Mouse (Mus musculus) intestine, embryonic 16.5 days (tissue): ENCODE measurements around the gene Laptm4a. TPM values are rescaled to one million over a fixed set of nuclear protein-coding genes. Genes with fewer than 3 reads are reported as not detected.

Experiments
- ATAC-seq: fragments of 200-750 bp; cut with Nextera tagmentation; 2 replicates; pipeline ENCODE4 v1.8.0; 2017; ENCODE audit warnings: moderate TSS enrichment, moderate library complexity
- H3K27ac ChIP-seq: fragments of 300-500 bp; sonication (generic); 2 replicates; pipeline ENCODE4 v1.5.1; 2014; ENCODE audit warnings: mild to moderate bottlenecking, low read length
- H3K27me3 ChIP-seq: fragments of 300-500 bp; sonication (generic); replicated peaks from 2 replicates; pipeline ENCODE4 v1.6.1; 2014; ENCODE audit warnings: low read length, control low read depth, mixed read lengths; ENCODE audit not compliant: control insufficient read depth, insufficient read depth
- H3K36me3 ChIP-seq: fragments of 300-500 bp; sonication (generic); 2 replicates; pipeline ENCODE4 v1.6.1; 2014; ENCODE audit warnings: low read length, control low read depth; ENCODE audit not compliant: control insufficient read depth, insufficient read depth
- H3K4me1 ChIP-seq: fragments of 300-500 bp; sonication (generic); 2 replicates; pipeline ENCODE4 v1.6.1; 2014; ENCODE audit warnings: low read length, control low read depth, mixed read lengths; ENCODE audit not compliant: control insufficient read depth, insufficient read depth
- H3K4me2 ChIP-seq: fragments of 300-500 bp; sonication (generic); 2 replicates; pipeline ENCODE4 v1.6.1; 2014; ENCODE audit warnings: low read depth, low read length, control low read depth
- H3K4me3 ChIP-seq: fragments of 300-500 bp; sonication (generic); 2 replicates; pipeline ENCODE4 v1.5.1; 2014; ENCODE audit warnings: mild to moderate bottlenecking, low read length
- H3K9ac ChIP-seq: fragments of 300-500 bp; sonication (generic); 2 replicates; pipeline ENCODE4 v1.6.1; 2014; ENCODE audit warnings: low read depth, low read length
- H3K9me3 ChIP-seq: fragments of 300-500 bp; sonication (generic); 2 replicates; pipeline ENCODE4 v1.6.1; 2016; ENCODE audit warnings: low read length, control low read depth; ENCODE audit not compliant: control insufficient read depth
- WGBS: fragments of 180-500 bp; shearing (Covaris S2); extraction: QIAGEN DNeasy Blood & Tissue Kit; methylation state at CpG from one replicate; pipeline ENCODE4 v1.1.7; 2014; 5-methylcytosine and 5-hydroxymethylcytosine counted together
- polyA plus RNA-seq: library from polyadenylated mRNA; unstranded; fragments of >200 nt; fragmentation: Nextera tagmentation; extraction: Ambion mirVana; gene quantifications from 2 replicates; pipeline ENCODE4 v1.2.1, GENCODE M21; 2015

The Laptm4a gene
- polyA plus RNA-seq, 1 experiment from 2014 or later: 257 TPM

DNA sequence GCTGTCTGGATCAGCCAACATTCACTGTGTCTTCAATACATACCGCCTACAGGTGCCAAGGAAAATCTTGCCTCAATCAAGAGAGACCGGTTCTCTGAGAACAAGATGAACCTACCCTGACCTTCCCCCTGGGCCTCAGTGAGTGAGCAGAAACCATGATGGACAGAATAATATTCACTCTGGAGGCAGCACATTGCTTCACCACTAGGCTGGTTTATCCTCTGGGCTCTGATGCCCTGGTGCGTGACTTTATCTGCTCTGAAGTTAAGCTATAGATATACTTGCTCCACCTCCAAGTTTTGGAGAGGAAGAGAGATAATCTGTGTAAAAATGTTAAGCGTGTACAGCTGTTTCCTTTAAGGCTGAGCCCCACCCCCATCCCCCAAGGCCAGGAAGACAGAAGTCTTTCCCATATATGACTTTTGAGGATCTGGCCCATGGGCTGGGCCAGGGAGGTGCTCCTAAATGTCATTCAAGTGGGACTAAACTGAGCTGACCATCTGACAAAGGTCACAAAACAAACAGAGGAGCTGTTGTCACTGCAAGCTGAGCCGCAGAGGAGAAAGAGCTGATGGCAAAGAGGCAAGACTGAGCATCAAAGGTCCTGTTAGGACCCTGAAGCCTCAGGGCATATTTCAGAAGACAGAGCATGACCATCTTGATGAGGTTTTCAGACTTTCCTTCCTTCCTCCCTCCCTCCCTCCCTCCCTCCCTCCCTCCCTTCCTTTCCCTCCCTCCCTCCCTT is 20.4 kb upstream of the Laptm4a start:
- Histone ChIP-seq H3K4me3 (no peak overlapping the region), H3K4me1 (peaks cover 21% of the 10 kb centered on the region), H3K36me3 (no peaks in the 10 kb centered on the region), H3K27ac (no peak overlapping the region), H3K27me3 (no peaks in the 10 kb centered on the region), H3K4me2 (no peak overlapping the region), H3K9ac (no peak overlapping the region), H3K9me3 (no peaks in the 10 kb centered on the region)
- 24% methylated on average over 5 of the region's 5 CpGs for WGBS
- ATAC-seq: peak; percentile 63

DNA sequence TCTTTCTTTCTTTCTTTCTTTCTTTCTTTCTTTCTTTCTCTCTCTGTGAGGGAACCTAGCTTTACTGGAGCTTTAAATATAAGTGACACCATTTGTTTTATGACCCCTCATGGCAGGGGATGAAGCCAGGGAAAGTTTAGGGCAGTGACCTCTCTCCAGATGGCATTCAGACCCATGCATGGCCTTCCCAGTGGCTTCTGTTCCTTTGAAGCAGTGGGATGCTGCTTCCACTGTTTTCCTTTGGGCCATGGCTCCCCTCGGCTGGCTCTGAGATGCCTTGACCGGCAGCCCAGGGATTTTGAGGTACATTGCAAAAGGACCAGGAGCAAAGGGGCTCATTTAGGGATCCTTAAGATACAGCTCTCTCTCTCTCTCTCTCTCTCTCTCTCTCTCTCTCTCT is 19.5 kb upstream of the Laptm4a start:
- Histone ChIP-seq H3K27ac (no peak overlapping the region), H3K9ac (no peak overlapping the region), H3K27me3 (no peaks in the 10 kb centered on the region), H3K9me3 (no peaks in the 10 kb centered on the region), H3K4me1 (peaks cover 21% of the 10 kb centered on the region), H3K4me2 (no peak overlapping the region), H3K4me3 (no peak overlapping the region), H3K36me3 (no peaks in the 10 kb centered on the region)
- WGBS: 22% methylated on average over 2 of the region's 2 CpGs
- no peak for ATAC-seq

DNA sequence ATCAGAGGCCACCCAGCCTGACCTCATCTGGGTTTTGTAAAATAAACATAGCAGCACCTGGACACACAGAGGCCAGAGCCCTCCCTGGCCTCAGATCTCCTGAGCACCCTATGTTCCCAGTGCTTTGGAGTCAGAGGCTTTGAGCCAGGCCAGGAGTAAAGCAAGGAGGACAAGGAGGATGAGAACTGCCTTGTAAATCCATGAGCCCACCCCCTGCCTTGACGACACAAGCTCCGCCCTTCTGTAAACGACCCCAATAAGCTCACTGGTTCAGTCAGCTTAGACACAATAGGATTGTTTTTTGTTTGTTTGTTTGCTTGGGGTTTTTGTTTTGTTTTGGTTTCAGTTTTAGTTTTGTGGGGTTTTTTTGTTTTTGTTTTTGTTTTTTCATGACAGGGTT is 19.0 kb upstream of the Laptm4a start:
- WGBS: 36% methylated on average over 3 of the region's 3 CpGs
- peaks cover 21% of the 10 kb centered on the region for H3K4me1 ChIP-seq
- no peak overlapping the region for H3K27ac ChIP-seq
- H3K36me3 ChIP-seq: no peaks in the 10 kb centered on the region
- H3K9ac ChIP-seq: no peak overlapping the region
- no peak for ATAC-seq
- H3K4me2 ChIP-seq: no peak overlapping the region
- H3K27me3 ChIP-seq: no peaks in the 10 kb centered on the region
- no peaks in the 10 kb centered on the region for H3K9me3 ChIP-seq
- no peak overlapping the region for H3K4me3 ChIP-seq

DNA sequence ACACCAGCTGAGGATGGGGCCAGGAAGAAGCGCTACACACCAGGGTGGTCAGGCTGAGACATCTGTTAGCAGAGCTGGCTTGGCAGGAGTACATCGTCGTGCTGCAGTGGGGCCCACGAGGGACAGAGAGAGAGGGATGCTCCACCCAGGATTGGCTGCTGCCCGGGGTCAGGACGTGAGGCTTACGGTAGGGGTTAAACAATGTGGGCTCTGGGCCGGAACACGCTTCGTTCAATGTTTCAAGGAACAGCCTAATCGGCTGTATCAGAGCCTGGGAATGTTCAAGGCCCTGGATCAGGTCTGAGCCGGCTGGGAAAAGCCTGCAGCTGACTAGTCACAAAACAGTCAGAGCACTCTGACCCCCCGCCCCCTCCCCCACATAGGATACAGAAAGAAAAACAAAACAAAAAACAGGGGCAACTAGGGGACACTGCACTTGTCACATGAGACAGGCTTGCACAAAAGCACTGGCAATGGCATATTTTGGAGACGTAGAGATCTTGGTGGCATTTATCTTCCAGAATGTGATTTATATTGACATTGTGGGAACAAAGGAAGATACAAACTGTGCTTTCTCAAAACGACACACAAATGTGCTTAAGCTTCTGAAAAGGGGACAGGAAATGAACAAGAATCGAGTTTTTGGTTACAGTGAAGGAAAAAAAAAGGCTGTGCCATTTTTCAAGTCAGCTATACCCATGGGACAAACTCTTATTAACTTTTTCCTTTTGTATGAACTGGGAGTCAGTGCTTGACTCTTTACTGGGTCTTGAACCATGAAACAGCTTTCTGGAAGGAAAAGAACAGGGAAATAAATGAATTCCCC is 8.4 kb upstream of the Laptm4a start:
- H3K36me3 ChIP-seq: no peaks in the 10 kb centered on the region
- no peak overlapping the region for H3K4me2 ChIP-seq
- ATAC-seq: peak; percentile 83
- H3K9ac ChIP-seq: peak overlapping the region; percentile 12; the same call in 1 of the 2 replicates
- H3K9me3 ChIP-seq: no peaks in the 10 kb centered on the region
- WGBS: 19% methylated on average over 16 of the region's 16 CpGs
- H3K4me1 ChIP-seq: peaks cover 25% of the 10 kb centered on the region
- no peak overlapping the region for H3K4me3 ChIP-seq
- H3K27me3 ChIP-seq: no peaks in the 10 kb centered on the region
- peak overlapping the region; percentile 62 for H3K27ac ChIP-seq

DNA sequence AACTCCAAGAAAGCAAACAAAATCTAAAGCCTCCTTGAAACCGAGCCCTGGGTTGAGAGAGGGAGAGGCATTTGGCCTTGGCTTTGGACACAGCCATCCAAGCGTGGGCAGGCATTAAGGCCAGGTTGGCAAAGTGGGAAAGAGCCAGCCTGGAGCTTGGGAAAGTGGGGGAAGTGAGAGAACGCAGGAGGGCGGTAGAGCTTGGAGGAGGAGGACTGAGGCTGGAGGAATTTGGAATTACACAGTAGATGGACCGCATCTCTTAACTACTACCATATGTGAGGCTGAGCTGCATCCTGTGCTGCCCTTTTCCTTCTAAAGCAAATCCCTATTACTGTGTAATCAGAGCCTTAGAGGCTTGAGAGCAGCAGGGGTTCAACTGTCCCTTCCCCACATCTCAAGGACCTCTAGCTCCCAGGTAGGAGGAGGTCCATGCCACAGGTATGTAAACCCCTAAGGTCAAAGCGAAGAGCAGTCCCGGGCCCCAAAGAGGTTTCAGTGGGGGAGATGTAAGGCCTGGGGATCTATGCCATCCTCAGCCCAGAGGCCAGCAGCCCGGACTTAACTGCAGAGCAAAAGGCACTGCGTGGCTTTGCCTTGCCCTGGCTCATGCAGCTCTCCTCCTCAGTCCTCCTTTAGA is 7.6 kb upstream of the Laptm4a start:
- no peak for ATAC-seq

DNA sequence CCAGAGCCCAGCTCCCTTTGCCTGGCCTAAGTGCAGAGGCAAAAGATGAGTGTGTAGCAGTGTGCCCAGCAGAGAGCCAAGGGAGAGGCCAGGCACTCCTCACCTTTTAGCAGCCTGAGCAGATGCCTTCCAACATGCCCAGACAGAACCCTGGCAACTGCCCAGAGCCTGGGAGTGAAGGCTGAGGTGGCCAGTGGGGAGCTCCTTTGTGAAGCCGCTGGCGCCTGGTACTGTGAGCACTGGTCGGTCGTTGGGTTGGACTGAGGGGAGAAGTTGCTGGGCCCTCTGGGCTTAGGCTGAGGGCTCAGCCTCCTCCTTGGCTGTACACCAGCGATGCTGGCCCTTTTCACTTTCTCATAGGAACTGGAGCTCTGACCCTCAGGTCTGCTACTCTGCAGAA is 5.1 kb upstream of the Laptm4a start:
- H3K36me3 ChIP-seq: no peaks in the 10 kb centered on the region
- no peaks in the 10 kb centered on the region for H3K27me3 ChIP-seq
- H3K27ac ChIP-seq: no peak overlapping the region
- H3K4me2 ChIP-seq: no peak overlapping the region
- no peak overlapping the region for H3K4me3 ChIP-seq
- peaks cover 25% of the 10 kb centered on the region for H3K4me1 ChIP-seq
- H3K9ac ChIP-seq: peak overlapping the region; percentile 29; the same call in 1 of the 2 replicates
- H3K9me3 ChIP-seq: no peaks in the 10 kb centered on the region
- no peak for ATAC-seq
- 52% methylated on average over 5 of the region's 5 CpGs for WGBS

More for the DNA sequence above, 7.6 kb upstream of the Laptm4a start:
- peak overlapping the region; percentile 62 for H3K27ac ChIP-seq
- 72% methylated on average over 9 of the region's 9 CpGs for WGBS
- no peaks in the 10 kb centered on the region for H3K9me3 ChIP-seq
- no peak overlapping the region for H3K4me2 ChIP-seq
- no peak overlapping the region for H3K9ac ChIP-seq
- H3K27me3 ChIP-seq: no peaks in the 10 kb centered on the region
- peaks cover 25% of the 10 kb centered on the region for H3K4me1 ChIP-seq
- H3K36me3 ChIP-seq: no peaks in the 10 kb centered on the region
- no peak overlapping the region for H3K4me3 ChIP-seq

DNA sequence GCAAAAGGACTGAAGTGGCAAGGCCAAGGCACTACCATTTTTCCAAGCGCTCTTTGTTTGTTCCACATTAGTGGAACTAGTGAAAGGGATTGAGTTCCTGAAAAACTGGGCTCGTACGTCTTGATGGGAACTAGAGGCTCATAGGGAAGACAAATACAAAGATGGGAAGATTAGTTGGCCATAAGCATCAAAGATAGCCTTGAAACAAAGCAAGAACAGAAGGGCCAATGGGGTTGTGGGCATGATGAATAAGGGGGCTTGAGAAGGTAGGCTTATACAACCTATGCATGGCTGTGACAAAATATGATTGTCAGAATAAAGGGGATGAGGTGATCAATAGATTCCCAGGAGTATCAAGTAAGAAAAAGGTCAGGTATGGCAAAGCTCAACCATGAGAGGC is 2.2 kb upstream of the Laptm4a start:
- H3K27ac ChIP-seq: no peak overlapping the region
- no peaks in the 10 kb centered on the region for H3K27me3 ChIP-seq
- H3K4me3 ChIP-seq: no peak overlapping the region
- no peaks in the 10 kb centered on the region for H3K9me3 ChIP-seq
- no peak overlapping the region for H3K9ac ChIP-seq
- no peak overlapping the region for H3K4me2 ChIP-seq
- H3K4me1 ChIP-seq: peaks cover 18% of the 10 kb centered on the region
- no peaks in the 10 kb centered on the region for H3K36me3 ChIP-seq
- WGBS: 97% methylated on average over 3 of the region's 3 CpGs
- ATAC-seq: no peak

DNA sequence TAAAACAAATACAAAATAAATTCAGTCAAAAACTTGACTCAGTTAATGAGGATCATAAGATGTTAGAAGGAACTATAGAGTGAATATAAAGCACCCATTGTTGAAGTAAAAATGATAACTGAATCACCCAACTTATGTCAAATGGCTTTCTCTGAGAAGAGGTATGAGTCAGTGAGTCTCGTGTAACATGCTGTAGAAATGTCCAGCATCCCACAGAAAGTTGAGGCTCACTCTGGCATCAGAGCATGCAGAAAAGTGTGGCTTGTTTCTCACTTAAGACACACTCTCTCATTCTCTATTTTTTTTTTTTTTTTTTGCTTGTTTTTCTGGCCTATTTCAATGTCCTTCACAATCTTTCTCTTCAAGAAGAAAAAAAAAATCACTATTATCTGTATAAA is 469 bp upstream of the Laptm4a start:
- H3K36me3 ChIP-seq: no peaks in the 10 kb centered on the region
- peak overlapping the region; percentile 97 for H3K27ac ChIP-seq
- H3K9ac ChIP-seq: peak overlapping the region; percentile 80
- H3K9me3 ChIP-seq: no peaks in the 10 kb centered on the region
- 17% methylated on average over 1 of the region's 1 CpGs for WGBS
- no peaks in the 10 kb centered on the region for H3K27me3 ChIP-seq
- ATAC-seq: no peak
- H3K4me3 ChIP-seq: peak overlapping the region; percentile 76
- peak overlapping the region; percentile 51 for H3K4me2 ChIP-seq
- peaks cover 24% of the 10 kb centered on the region for H3K4me1 ChIP-seq

DNA sequence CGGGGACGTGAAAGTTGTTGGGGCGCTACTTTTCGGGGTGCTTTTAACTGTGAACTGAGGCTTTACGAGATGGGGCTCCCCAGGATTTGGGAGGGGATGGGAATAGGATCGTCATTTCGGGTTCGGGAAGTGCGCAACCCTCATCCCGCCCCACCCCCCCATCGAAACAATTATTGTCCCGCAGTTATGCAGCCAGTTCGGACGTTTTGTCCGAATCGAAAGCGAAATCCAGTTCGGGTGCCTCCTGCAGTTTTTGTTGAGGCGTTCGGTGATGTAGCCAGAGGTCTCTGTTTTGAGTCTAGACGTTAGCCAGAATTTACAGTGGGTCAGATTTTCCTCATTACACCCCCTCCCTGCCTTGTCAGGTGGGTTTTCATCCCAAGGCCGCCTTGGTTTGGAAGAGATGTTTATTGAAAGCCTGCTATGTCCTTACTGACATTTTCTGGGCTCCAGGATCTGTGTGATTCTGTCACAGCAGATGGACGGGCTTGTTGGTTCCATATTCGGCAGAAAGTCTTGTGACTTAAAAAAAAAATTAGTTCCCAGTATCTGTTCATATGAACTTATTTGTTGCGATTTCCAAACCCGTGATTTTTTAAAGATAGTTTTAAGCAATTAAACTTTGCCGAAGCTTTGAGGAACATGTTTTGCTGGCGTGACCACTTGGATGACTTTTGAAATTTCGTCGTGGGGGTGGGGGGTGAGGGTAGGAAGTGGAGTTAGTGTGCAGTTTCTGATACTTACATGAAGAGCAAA is 1.1 kb downstream of the Laptm4a start:
- no peaks in the 10 kb centered on the region for H3K9me3 ChIP-seq
- H3K27me3 ChIP-seq: no peaks in the 10 kb centered on the region
- H3K4me3 ChIP-seq: peak overlapping the region; percentile 76
- H3K4me2 ChIP-seq: peak overlapping the region; percentile 65
- 1% methylated on average over 30 of the region's 30 CpGs for WGBS
- H3K27ac ChIP-seq: peak overlapping the region; percentile 99
- ATAC-seq: no peak
- peak overlapping the region; percentile 93 for H3K9ac ChIP-seq
- H3K4me1 ChIP-seq: peaks cover 19% of the 10 kb centered on the region
- H3K36me3 ChIP-seq: no peaks in the 10 kb centered on the region
